Comparison of ENCODE assay signal across 8 mouse cellular contexts in the genomic region with DNA sequence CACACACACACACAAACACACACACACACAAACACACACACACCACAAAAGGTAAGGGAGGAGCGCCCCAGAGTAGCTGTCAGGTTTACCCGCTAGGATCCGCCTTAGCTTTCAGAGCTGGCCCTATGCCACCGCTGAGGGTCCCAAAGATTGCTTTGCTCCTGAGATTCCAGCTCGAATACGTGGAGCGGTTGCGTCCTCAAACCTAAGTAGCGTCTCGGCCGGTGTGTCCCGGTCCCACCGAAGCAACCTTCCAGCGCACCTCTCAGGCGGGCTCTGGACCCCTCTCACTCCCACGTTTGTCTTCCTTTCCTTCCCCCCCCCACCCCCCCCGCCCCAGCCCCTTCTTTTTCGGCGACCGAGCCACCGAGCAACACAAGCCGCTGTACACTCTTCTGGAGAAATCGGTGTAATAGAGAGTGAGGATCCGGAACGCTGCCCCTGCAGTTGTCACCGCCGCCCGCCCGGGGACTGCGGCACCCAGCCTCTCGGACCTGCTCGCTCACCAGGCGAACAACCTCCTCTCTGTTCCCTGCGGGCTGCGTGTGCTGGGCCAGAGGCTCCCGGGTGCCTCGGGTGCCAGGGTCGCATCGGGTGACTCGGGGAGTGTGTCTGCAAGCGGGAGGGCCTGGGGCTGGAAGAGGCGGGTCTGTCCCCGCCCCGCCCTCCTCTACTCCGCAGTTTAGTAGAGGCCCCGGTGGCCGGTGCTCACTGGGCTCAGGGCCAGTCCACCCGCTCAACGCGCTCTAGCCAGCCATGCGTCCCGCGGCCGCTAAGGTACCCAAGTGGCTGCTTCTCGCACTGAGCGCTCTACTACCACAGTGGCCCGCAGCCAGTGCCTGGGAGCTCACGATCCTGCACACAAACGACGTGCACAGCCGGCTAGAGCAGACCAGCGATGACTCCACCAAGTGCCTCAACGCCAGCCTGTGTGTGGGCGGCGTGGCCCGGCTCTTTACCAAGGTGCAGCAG. TPM values are rescaled to one million over a fixed set of nuclear protein-coding genes. Genes with fewer than 3 reads are reported as not detected.
A peak's percentile ranks its signal among the peaks of the same experiment; 100 is the strongest.
DNase-seq lines count a peak whose midpoint lies in the region; ATAC-seq and TF ChIP-seq lines count a peak whose summit lies in the region.

Gene Nt5e, plus strand, starts transcription at position 268 of the 972 bp plus-strand sequence.

- H3K27me3 ChIP-seq in heart, embryonic 12.5 days (replicated peaks): peaks cover 4% of the 10 kb centered on the region
- H3K27me3 ChIP-seq in kidney, embryonic 16.5 days (ENCODE audit: insufficient read depth, low read length): peaks cover 19% of the 10 kb centered on the region
- H3K27me3 ChIP-seq in liver, adult 2 months (ENCODE audit: control insufficient read depth, insufficient read depth, low read length): no peaks in the 10 kb centered on the region
- no peaks in the 10 kb centered on the region for H3K27me3 ChIP-seq in myocyte (ENCODE audit: control insufficient read depth, insufficient read depth, insufficient read length)
- no peaks in the 10 kb centered on the region for H3K27me3 ChIP-seq in stomach, embryonic 14.5 days (ENCODE audit: control insufficient read depth, insufficient read depth, low read length)

- peak within 1 kb of the TSS; percentile 78 for H3K9ac ChIP-seq in heart, embryonic 12.5 days
- H3K9ac ChIP-seq in kidney, embryonic 16.5 days (replicated peaks; ENCODE audit: low read length): peak within 1 kb of the TSS; percentile 62
- H3K9ac ChIP-seq in liver, adult 2 months (ENCODE audit: low read depth, low read length): peak within 1 kb of the TSS; percentile 63
- H3K9ac ChIP-seq in stomach, embryonic 14.5 days (replicated peaks; ENCODE audit: low read depth, low read length): peak within 1 kb of the TSS; percentile 38

- 0 out of 2 replicates have a peak, but pooled peaks have one; percentile 14 for TF ChIP-seq POLR2A in bone marrow, adult 2 months (IDR thresholded peaks at IDR 0.05; ENCODE audit: borderline replicate concordance, control insufficient read depth, low read depth, low read length)
- TF ChIP-seq POLR2A in liver, adult 2 months (IDR thresholded peaks at IDR 0.05; ENCODE audit: extremely low read depth, insufficient read depth, low read length): 0 out of 2 replicates have a peak, but pooled peaks have one; percentile 34
- peak; percentile 71 for TF ChIP-seq POLR2A in myocyte (IDR thresholded peaks at IDR 0.05; ENCODE audit: insufficient read length, low read depth)

- peak; percentile 83 for DNase-seq in 416B (ENCODE audit: low read depth)
- peak; percentile 20 for DNase-seq in fibroblast of lung, adult 2 months (ENCODE audit: low read depth)
- DNase-seq in liver, adult 2 months (ENCODE audit: extremely low read depth, low read depth, low spot score): peak; percentile 76

- WGBS in bone marrow, adult 2 months: 1% methylated on average over 66 of the region's 66 CpGs
- WGBS in heart, embryonic 12.5 days: under 1% methylated on average over 65 of the region's 66 CpGs
- WGBS in kidney, embryonic 16.5 days: under 1% methylated on average over 64 of the region's 66 CpGs
- under 1% methylated on average over 64 of the region's 66 CpGs for WGBS in liver, adult 2 months
- WGBS in stomach, embryonic 14.5 days: 1% methylated on average over 54 of the region's 66 CpGs

- H3K9me3 ChIP-seq in heart, embryonic 12.5 days (replicated peaks): peaks cover 6% of the 10 kb centered on the region
- H3K9me3 ChIP-seq in kidney, embryonic 16.5 days (ENCODE audit: low read length): peaks cover 3% of the 10 kb centered on the region; the same call in 1 of the 2 replicates
- no peaks in the 10 kb centered on the region for H3K9me3 ChIP-seq in stomach, embryonic 14.5 days (ENCODE audit: control insufficient read depth, low read depth, low read length)

- H3K79me2 ChIP-seq in liver, adult 2 months (ENCODE audit: control insufficient read depth, insufficient read depth, low read length): 0 out of 2 replicates have a peak, but pooled peaks cover 4% of the 10 kb centered on the region
- no peaks in the 10 kb centered on the region for H3K79me2 ChIP-seq in myocyte (ENCODE audit: control insufficient read depth, insufficient read depth)

- TF ChIP-seq CTCF in bone marrow, adult 2 months (IDR thresholded peaks at IDR 0.05; ENCODE audit: control insufficient read depth, insufficient read depth, low read length): no peak
- 0 out of 2 replicates have a peak, but pooled peaks have one; percentile 3 for TF ChIP-seq CTCF in liver, adult 2 months (IDR thresholded peaks at IDR 0.05; ENCODE audit: low read depth, low read length)

- peak; percentile 92 for ATAC-seq in heart, embryonic 12.5 days (ENCODE audit: insufficient number of reproducible peaks, low FRiP score)
- peak; percentile 98 for ATAC-seq in kidney, embryonic 16.5 days (ENCODE audit: low FRiP score, low TSS enrichment)
- ATAC-seq in stomach, embryonic 14.5 days (ENCODE audit: insufficient number of reproducible peaks, insufficient read depth, low FRiP score, low read depth): peak; percentile 93

- peak within 1 kb of the TSS; percentile 58 for H3K27ac ChIP-seq in bone marrow, adult 2 months (ENCODE audit: control insufficient read depth, insufficient read depth, low read depth, low read length, poor library complexity)
- H3K27ac ChIP-seq in heart, embryonic 12.5 days (ENCODE audit: poor library complexity, severe bottlenecking): no peak within 1 kb of the TSS; the same call in 1 of the 2 replicates
- no peak within 1 kb of the TSS for H3K27ac ChIP-seq in kidney, embryonic 16.5 days (ENCODE audit: low read length)
- H3K27ac ChIP-seq in liver, adult 2 months (replicated peaks; ENCODE audit: insufficient read depth, low read depth, low read length): peak within 1 kb of the TSS; percentile 10; the same call in 1 of the 2 replicates
- H3K27ac ChIP-seq in stomach, embryonic 14.5 days (ENCODE audit: low read length): no peak within 1 kb of the TSS

- peak within 1 kb of the TSS; percentile 98 for H3K4me2 ChIP-seq in heart, embryonic 12.5 days
- H3K4me2 ChIP-seq in kidney, embryonic 16.5 days (replicated peaks; ENCODE audit: low read depth, low read length): peak within 1 kb of the TSS; percentile 98
- H3K4me2 ChIP-seq in myocyte (ENCODE audit: low read depth): peak within 1 kb of the TSS; percentile 79
- H3K4me2 ChIP-seq in stomach, embryonic 14.5 days (replicated peaks; ENCODE audit: low read depth, low read length): peak within 1 kb of the TSS; percentile 96

- peak within 1 kb of the TSS; percentile 66 for H3K4me3 ChIP-seq in bone marrow, adult 2 months (replicated peaks; ENCODE audit: control insufficient read depth, low read depth, low read length)
- peak within 1 kb of the TSS; percentile 68 for H3K4me3 ChIP-seq in heart, embryonic 12.5 days
- H3K4me3 ChIP-seq in kidney, embryonic 16.5 days (ENCODE audit: low read length): peak within 1 kb of the TSS; percentile 66
- H3K4me3 ChIP-seq in liver, adult 2 months (ENCODE audit: insufficient read depth, low read depth, low read length): peak within 1 kb of the TSS; percentile 61
- peak within 1 kb of the TSS; percentile 24 for H3K4me3 ChIP-seq in myocyte
- peak within 1 kb of the TSS; percentile 57 for H3K4me3 ChIP-seq in stomach, embryonic 14.5 days (ENCODE audit: low read depth, low read length)

- H3ac ChIP-seq in myocyte (ENCODE audit: control insufficient read depth, insufficient read length): peak within 1 kb of the TSS; percentile 41

- H3K36me3 ChIP-seq in heart, embryonic 12.5 days: no peaks in the 10 kb centered on the region
- no peaks in the 10 kb centered on the region for H3K36me3 ChIP-seq in kidney, embryonic 16.5 days (ENCODE audit: insufficient read depth, low read length)
- H3K36me3 ChIP-seq in liver, adult 2 months (ENCODE audit: control insufficient read depth, insufficient read depth, low read length): no peaks in the 10 kb centered on the region
- H3K36me3 ChIP-seq in myocyte (ENCODE audit: control insufficient read depth, insufficient read depth): no peaks in the 10 kb centered on the region
- H3K36me3 ChIP-seq in stomach, embryonic 14.5 days (ENCODE audit: control insufficient read depth, insufficient read depth, low read length): no peaks in the 10 kb centered on the region

- no peaks in the 10 kb centered on the region; the same call in 1 of the 2 replicates for H3K4me1 ChIP-seq in bone marrow, adult 2 months (ENCODE audit: control insufficient read depth, insufficient read depth, low read length)
- H3K4me1 ChIP-seq in heart, embryonic 12.5 days (replicated peaks): peaks cover 16% of the 10 kb centered on the region; the same call in 1 of the 2 replicates
- H3K4me1 ChIP-seq in kidney, embryonic 16.5 days (ENCODE audit: insufficient read depth, low read length): 0 out of 2 replicates have a peak, but pooled peaks cover 8% of the 10 kb centered on the region
- peaks cover 20% of the 10 kb centered on the region for H3K4me1 ChIP-seq in liver, adult 2 months (ENCODE audit: control insufficient read depth, insufficient read depth, low read length)
- H3K4me1 ChIP-seq in stomach, embryonic 14.5 days (ENCODE audit: control insufficient read depth, insufficient read depth, low read length): no peaks in the 10 kb centered on the region

TF ChIP-seq in myocyte, 11 proteins besides CTCF, POLR2A, EP300 and RAD21 (continues in another document):
- TF ChIP-seq TCF12 (IDR thresholded peaks at IDR 0.05; ENCODE audit: insufficient read depth, poor library complexity, severe bottlenecking) (no peak), CEBPB (IDR thresholded peaks at IDR 0.05; ENCODE audit: insufficient read depth, poor library complexity, severe bottlenecking) (no peak), MAX (IDR thresholded peaks at IDR 0.05; ENCODE audit: low read depth) (no peak), USF1 (IDR thresholded peaks at IDR 0.05; ENCODE audit: low read depth) (no peak), MYOG (IDR thresholded peaks at IDR 0.05; ENCODE audit: control insufficient read depth in 1 of 3, insufficient read depth in 1 of 3, insufficient read length in 2 of 3, low read depth in 2 of 3) (no peak), E2F4 (IDR thresholded peaks at IDR 0.05; ENCODE audit: insufficient read depth) (no peak), TCF3 (IDR thresholded peaks at IDR 0.05; ENCODE audit: insufficient read length, low read depth) (no peak), MYOD1 (IDR thresholded peaks at IDR 0.05; ENCODE audit: control insufficient read depth in 1 of 3, insufficient read length in 2 of 3, low read depth in 2 of 3) (peak in 1 of 3 experiments; percentile 21), POLR2AphosphoS2 (IDR thresholded peaks at IDR 0.05; ENCODE audit: insufficient read length, low read depth) (peak; percentile 65), REST (IDR thresholded peaks at IDR 0.05; ENCODE audit: insufficient read depth, insufficient read length) (no peak)

RNA-seq across cellular contexts. Expression of gene Nt5e, which starts in this region (rescaled TPM):
- polyA plus RNA-seq in bone marrow, adult 2 months (2011; ENCODE audit: insufficient read depth, insufficient read length, low replicate concordance, missing spikeins): 1.8 TPM in 1 of 2 replicates, not detected in the other
- 5.4 and 5.8 TPM in 2 replicates for polyA plus RNA-seq in heart, embryonic 12.5 days (2016; fragmentation: Nextera tagmentation; extraction: Ambion mirVana)
- polyA plus RNA-seq in kidney, embryonic 16.5 days (2015; fragmentation: Nextera tagmentation; extraction: Ambion mirVana): 2.5 and 3.9 TPM in 2 replicates
- 41.8 and 42.0 TPM in 2 replicates for total RNA-seq in liver, adult 2 months (2014; rRNA removed)
- 24.1 and 25.1 TPM in 2 replicates for polyA plus RNA-seq in liver, adult 2 months (2012; rRNA removed)
- polyA plus RNA-seq in myocyte (2012; fragmentation: generic; extraction: Trizol): 1.3 TPM
- 1.7 and 3.2 TPM in 2 replicates for polyA plus RNA-seq in stomach, embryonic 14.5 days (2014; fragmentation: Nextera tagmentation; extraction: Ambion mirVana)

Comparison
In these comparisons a context has a peak if more than half of its experiments do, and no peak if none do; other contexts are left out.
1. DNase-seq: peak in every context shown above with its lines; median percentile 83 in 416B; 76 in liver, adult 2 months; 20 in fibroblast of lung, adult 2 months.
2. H3K27ac ChIP-seq: peak in bone marrow, adult 2 months (single experiment) and liver, adult 2 months (single experiment); none in heart, embryonic 12.5 days (single experiment), kidney, embryonic 16.5 days (single experiment) and stomach, embryonic 14.5 days (single experiment).
3. POLR2A ChIP-seq: peak in every context shown above with its lines; median percentile 71 in myocyte; 34 in liver, adult 2 months; 14 in bone marrow, adult 2 months.
4. Peak in every context shown above with its lines, with median percentiles within 50 percentile points of each other: H3K4me3 ChIP-seq, ATAC-seq, H3K4me2 ChIP-seq and H3K9ac ChIP-seq.